Mouse (Mus musculus) neural tube, embryonic 14.5 days (tissue): ENCODE measurements around the gene Mcrip2. TPM values are rescaled to one million over a fixed set of nuclear protein-coding genes. Genes with fewer than 3 reads are reported as not detected.

Source experiments
- ATAC-seq: fragments of 200-750 bp; cut with Nextera tagmentation; 2 replicates; pipeline ENCODE4 v1.8.0; 2017; ENCODE audit warnings: low read depth, mild to moderate bottlenecking, moderate TSS enrichment, moderate library complexity
- H3K27ac ChIP-seq: fragments of 300-500 bp; sonication (generic); 2 replicates; pipeline ENCODE4 v1.5.1; 2014; ENCODE audit warnings: low read depth, mild to moderate bottlenecking, control low read depth, low read length, moderate library complexity, mixed read lengths
- H3K27me3 ChIP-seq: fragments of 300-500 bp; sonication (generic); 2 replicates; pipeline ENCODE4 v1.6.1; 2014; ENCODE audit warnings: low read length; ENCODE audit not compliant: control insufficient read depth, insufficient read depth
- H3K36me3 ChIP-seq: fragments of 300-500 bp; sonication (generic); 2 replicates; pipeline ENCODE4 v1.6.1; 2014; ENCODE audit warnings: low read length, mixed read lengths; ENCODE audit not compliant: control insufficient read depth, insufficient read depth
- H3K4me1 ChIP-seq: fragments of 300-500 bp; sonication (generic); 2 replicates; pipeline ENCODE4 v1.6.1; 2014; ENCODE audit warnings: low read length; ENCODE audit not compliant: control insufficient read depth, insufficient read depth
- H3K4me2 ChIP-seq: fragments of 300-500 bp; sonication (generic); 2 replicates; pipeline ENCODE4 v1.6.1; 2014; ENCODE audit warnings: mild to moderate bottlenecking, low read depth, low read length, control low read depth
- H3K4me3 ChIP-seq: fragments of 300-500 bp; sonication (generic); 2 replicates; pipeline ENCODE4 v1.5.1; 2014; ENCODE audit warnings: low read depth, low read length, control low read depth, mixed read lengths
- H3K9ac ChIP-seq: fragments of 300-500 bp; sonication (generic); replicated peaks from 2 replicates; pipeline ENCODE4 v1.6.1; 2014; ENCODE audit warnings: low read depth, mild to moderate bottlenecking, control low read depth, low read length, mixed read lengths
- H3K9me3 ChIP-seq: fragments of 300-500 bp; sonication (generic); 2 replicates; pipeline ENCODE4 v1.6.1; 2016; ENCODE audit warnings: low read length; ENCODE audit not compliant: control insufficient read depth
- WGBS: fragments of 180-500 bp; shearing (Covaris S2); extraction: QIAGEN DNeasy Blood & Tissue Kit; methylation state at CpG from one replicate; pipeline ENCODE4 v1.1.7; 2014; 5-methylcytosine and 5-hydroxymethylcytosine counted together
- polyA plus RNA-seq: library from polyadenylated mRNA; unstranded; fragments of >200 nt; fragmentation: Nextera tagmentation; extraction: Ambion mirVana; gene quantifications from 2 replicates; pipeline ENCODE4 v1.2.1, GENCODE M21; 2014

Mcrip2 gene
- polyA plus RNA-seq, 1 experiment from 2014 or later = 22.4 TPM

DNA sequence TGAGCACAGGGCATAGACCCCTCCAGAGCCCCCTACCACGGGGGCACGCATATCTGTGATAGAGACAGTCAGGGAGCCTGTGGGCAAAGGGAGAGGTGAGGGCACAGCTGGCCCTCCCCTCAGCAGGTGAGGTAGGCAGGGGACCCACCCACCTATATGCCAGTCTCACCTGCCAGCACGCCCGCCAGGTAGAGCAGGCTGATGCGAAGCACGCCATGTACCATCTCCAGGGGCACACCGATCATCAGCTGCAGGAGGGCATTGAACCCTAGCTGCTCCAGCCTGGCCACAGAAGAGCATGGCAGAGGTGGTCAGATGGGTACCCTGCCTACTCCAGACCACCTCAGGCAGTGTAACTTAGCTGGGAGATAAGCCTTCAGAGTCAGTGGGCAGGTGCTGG lies 33.3 kb downstream of the Mcrip2 start:
- ATAC-seq = no peak
- Histone ChIP-seq H3K4me1 (peaks cover 59% of the 10 kb centered on the region), H3K9me3 (no peaks in the 10 kb centered on the region), H3K36me3 (peaks cover 22% of the 10 kb centered on the region), H3K4me3 (0 out of 2 replicates have a peak overlapping the region, but pooled peaks have one; percentile 9), H3K9ac (no peak overlapping the region), H3K27me3 (no peaks in the 10 kb centered on the region), H3K27ac (no peak overlapping the region), H3K4me2 (peak overlapping the region; percentile 90)
- 95% methylated on average over 7 of the region's 7 CpGs for WGBS

DNA sequence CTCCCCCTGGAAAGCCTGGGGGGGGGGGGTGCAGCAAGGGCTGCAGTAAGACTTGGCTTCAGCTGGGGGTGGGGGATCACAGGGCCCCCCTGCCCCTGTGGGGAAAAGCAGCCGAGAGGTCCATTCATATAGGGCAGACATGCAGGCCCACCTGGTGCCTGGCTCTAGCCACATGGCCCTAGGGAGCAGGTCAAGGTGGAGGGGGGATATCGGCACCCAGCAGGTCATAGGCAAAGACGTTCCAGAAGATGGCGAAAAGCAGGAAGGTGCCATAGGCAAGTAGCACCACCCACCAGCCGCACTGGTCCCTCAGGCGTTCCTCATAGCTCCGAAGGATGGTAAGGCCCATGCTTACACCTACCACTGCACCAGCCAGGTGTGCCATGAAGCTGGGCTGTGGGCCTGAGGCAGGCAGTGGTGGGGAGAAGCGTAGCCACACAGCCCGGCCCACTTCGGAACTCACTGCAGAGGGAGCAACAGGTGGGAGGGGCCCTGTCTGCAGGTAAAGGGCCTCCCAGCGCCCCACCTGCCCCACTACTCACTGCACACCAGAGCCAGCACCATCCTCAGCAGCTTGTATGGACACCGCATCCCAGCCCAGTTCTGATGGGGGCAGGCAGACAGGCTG lies 33.9 kb downstream of the Mcrip2 start:
- Histone ChIP-seq H3K4me2 (peak overlapping the region; percentile 90), H3K9me3 (no peaks in the 10 kb centered on the region), H3K4me3 (peak overlapping the region; percentile 82; the same call in 1 of the 2 replicates), H3K4me1 (peaks cover 64% of the 10 kb centered on the region), H3K27me3 (no peaks in the 10 kb centered on the region), H3K36me3 (peaks cover 20% of the 10 kb centered on the region), H3K9ac (peak overlapping the region; percentile 76), H3K27ac (no peak overlapping the region)
- 93% methylated on average over 12 of the region's 12 CpGs for WGBS
- no peak for ATAC-seq

DNA sequence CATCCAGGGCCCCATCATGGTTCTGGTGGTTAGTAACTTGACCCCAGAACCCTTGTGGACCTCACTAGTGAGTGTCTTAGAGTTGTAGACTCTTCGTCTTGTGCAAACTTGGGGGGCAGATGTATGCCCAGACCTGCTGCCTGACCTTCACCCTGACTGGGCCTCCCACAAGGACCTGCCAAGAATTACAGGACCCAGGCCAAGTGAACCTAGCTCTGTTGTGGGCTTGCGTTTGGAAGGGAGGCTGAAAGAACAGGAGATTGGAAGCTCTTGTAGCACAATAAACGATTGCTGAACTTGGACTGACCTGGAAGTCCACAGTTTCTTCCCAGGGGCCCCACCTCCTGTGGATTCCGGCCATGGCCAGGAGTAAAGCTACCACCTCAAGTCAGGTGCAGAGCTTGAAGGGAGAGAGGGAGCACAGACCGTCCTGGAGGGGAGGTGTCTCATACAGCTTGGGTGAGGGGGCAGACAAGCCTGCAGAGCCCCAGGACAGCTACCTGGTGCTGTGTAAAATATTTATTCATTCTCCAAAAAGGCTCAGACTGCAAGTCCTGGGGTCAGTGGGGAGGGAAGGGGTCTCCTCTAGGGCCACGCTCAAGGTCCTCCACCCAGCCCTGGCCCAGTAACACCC lies 34.5 kb downstream of the Mcrip2 start:
- peaks cover 69% of the 10 kb centered on the region for H3K4me1 ChIP-seq
- H3K9me3 ChIP-seq = no peaks in the 10 kb centered on the region
- WGBS = 59% methylated on average over 6 of the region's 6 CpGs
- no peaks in the 10 kb centered on the region for H3K27me3 ChIP-seq
- peak overlapping the region; percentile 93; the same call in 1 of the 2 replicates for H3K27ac ChIP-seq
- H3K4me3 ChIP-seq = peak overlapping the region; percentile 82
- peaks cover 16% of the 10 kb centered on the region for H3K36me3 ChIP-seq
- peak overlapping the region; percentile 90 for H3K4me2 ChIP-seq
- peak overlapping the region; percentile 76 for H3K9ac ChIP-seq
- ATAC-seq = no peak

DNA sequence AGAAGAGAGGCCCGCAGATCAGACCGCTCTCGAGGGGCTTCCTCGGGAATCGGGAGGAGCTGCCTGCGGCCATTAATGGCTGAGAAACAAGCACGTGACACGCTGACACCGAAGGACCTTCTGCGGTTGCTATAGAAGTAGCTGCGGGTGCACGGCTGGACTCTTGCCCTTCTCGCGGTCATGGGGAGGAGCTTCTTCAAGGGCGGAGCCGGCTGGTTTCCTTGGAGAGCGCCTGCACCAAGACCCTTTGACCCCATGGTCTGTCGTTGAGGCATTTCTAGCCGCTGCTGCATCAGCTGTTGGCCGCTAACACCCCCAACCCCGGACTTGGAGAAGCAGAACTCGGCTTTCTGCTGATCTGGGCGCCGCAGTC lies 35.3 kb downstream of the Mcrip2 start, which contains the start of gene Stub1:
TSS of gene Stub1 (minus strand) at position 114 of the 373 bp plus-strand sequence.
- peak within 1 kb of the TSS; percentile 82 for H3K4me3 ChIP-seq
- peak within 1 kb of the TSS; percentile 93 for H3K27ac ChIP-seq
- peaks cover 71% of the 10 kb centered on the region for H3K4me1 ChIP-seq
- peak within 1 kb of the TSS; percentile 90 for H3K4me2 ChIP-seq
- H3K36me3 ChIP-seq = peaks cover 16% of the 10 kb centered on the region
- peak; percentile 57 for ATAC-seq
- WGBS = under 1% methylated on average over 24 of the region's 24 CpGs
- no peaks in the 10 kb centered on the region for H3K9me3 ChIP-seq
- H3K27me3 ChIP-seq = no peaks in the 10 kb centered on the region
- peak within 1 kb of the TSS; percentile 76 for H3K9ac ChIP-seq

DNA sequence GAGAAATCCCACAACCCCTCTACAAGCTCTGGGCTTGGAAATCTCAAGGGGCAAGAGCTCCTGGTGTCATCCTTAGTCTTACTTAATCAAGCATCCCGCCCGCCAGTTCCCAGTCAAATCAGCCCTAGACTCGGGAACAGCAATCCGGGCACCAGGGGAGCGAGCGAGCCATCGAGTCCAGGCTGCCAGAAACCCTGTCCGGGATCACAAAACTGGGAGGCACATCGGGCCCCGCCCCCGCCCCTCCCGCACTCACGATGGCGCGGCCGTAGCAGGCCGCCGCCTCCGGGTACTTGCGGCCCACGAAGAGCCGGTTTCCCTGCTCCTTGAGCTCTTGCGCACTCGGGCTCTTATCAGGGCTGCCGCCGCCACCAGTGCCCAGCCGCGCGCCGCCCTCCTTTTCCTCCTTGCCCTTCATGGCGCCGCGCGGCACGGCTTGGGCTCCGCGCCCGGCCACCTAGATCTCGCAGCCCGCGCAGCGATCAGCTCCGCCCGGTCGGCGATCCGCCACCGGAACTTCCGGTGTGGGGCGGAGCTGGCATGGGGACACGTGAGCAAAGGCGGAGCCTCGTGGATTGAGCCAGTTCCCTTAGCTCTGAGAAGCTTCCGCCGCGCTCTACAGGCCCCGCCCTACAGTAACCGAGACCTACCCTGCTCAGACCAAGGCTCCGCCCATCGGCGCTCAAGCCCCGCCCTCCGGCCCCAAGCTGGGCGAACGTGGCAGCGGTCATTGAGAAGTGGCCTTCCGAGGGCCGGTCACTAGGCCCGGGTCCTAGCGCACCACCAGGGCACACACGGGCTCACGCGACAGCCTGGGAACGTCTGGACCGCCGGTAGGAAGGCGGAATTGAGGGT lies 35.9 kb downstream of the Mcrip2 start:
- WGBS = under 1% methylated on average over 67 of the region's 77 CpGs
- Histone ChIP-seq H3K4me2 (peak overlapping the region; percentile 90), H3K4me3 (peak overlapping the region; percentile 82), H3K27me3 (no peaks in the 10 kb centered on the region), H3K36me3 (peaks cover 17% of the 10 kb centered on the region), H3K9ac (peak overlapping the region; percentile 76), H3K4me1 (peaks cover 77% of the 10 kb centered on the region), H3K9me3 (no peaks in the 10 kb centered on the region), H3K27ac (peak overlapping the region; percentile 93)
- peak; percentile 90 for ATAC-seq

DNA sequence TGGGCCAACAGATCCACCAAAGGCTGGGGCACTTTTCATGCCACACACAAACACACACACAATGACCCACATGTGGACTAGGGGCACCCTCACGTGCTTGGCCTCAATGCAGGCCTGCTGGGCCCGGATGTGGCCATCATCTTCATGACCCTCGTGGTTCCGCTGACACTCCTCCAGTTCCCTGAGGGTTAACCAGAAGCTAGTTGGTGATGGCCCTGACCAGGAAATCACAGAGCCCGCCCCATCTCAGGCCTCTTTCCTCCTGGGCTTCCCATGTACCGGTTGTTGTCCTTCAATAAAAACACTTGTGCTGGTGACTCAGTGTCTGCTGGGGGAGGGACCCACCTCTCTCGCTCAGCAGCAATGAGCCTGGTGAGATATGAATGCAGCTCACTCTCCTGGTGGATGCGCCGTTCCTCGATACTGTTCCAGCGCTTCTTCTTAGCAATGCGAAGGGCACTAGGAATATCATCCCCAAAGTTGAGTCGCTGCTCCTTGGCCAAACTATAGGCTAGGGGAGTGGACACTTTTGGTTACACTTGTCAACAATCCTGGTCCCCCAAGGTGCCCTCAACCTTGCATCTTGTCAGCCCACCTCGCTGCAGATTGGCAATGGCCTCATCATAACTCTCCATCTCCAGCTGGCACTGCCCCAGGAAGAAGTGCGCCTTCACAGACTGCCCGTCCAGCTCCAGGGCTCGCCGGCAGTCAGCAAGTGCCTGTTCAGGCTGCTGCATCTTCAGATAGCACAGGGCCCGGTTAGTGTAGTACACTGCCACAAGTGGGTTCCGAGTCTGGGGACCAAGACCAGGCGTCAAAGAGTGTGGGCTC lies 36.9 kb downstream of the Mcrip2 start:
- ATAC-seq = no peak
- no peaks in the 10 kb centered on the region for H3K27me3 ChIP-seq
- no peaks in the 10 kb centered on the region for H3K9me3 ChIP-seq
- H3K4me3 ChIP-seq = peak overlapping the region; percentile 82
- no peak overlapping the region for H3K27ac ChIP-seq
- H3K9ac ChIP-seq = peak overlapping the region; percentile 76
- H3K36me3 ChIP-seq = peaks cover 20% of the 10 kb centered on the region
- H3K4me2 ChIP-seq = peak overlapping the region; percentile 90
- H3K4me1 ChIP-seq = peaks cover 71% of the 10 kb centered on the region
- 66% methylated on average over 21 of the region's 21 CpGs for WGBS

DNA sequence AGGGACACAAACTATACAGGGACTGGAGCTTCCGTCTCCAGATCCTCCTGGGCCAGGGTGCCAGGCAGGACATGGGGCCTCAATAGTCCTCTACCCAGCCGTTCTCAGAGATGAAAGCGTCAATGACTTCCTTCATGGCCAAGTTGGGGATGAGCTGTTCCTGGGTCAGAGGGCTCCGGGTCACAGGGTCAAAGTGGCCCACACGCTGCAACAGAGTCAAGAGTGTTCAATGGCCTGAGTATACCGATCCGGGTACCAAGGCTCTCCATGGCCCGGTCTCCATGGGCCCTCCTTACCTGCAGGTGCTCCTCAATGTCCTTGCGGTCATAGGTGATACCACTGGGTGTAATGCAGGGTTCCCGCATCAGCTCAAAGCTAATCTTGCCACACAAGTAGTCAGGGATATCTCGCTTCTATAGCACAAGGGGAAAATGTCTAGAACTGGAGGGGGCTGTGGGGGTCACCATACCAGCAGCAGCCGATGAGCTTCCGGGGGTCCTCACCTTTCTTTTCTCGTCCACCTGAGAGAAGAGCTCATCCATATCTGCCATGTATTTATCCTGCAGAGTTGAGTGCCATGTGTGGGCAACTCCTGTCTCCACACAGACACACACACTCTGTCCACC lies 37.6 kb downstream of the Mcrip2 start:
- ATAC-seq = no peak
- 89% methylated on average over 14 of the region's 14 CpGs for WGBS
- H3K4me1 ChIP-seq = peaks cover 63% of the 10 kb centered on the region
- peaks cover 20% of the 10 kb centered on the region for H3K36me3 ChIP-seq
- H3K9ac ChIP-seq = no peak overlapping the region
- peak overlapping the region; percentile 90; the same call in 1 of the 2 replicates for H3K4me2 ChIP-seq
- H3K4me3 ChIP-seq = no peak overlapping the region
- no peaks in the 10 kb centered on the region for H3K9me3 ChIP-seq
- H3K27ac ChIP-seq = no peak overlapping the region
- H3K27me3 ChIP-seq = no peaks in the 10 kb centered on the region

DNA sequence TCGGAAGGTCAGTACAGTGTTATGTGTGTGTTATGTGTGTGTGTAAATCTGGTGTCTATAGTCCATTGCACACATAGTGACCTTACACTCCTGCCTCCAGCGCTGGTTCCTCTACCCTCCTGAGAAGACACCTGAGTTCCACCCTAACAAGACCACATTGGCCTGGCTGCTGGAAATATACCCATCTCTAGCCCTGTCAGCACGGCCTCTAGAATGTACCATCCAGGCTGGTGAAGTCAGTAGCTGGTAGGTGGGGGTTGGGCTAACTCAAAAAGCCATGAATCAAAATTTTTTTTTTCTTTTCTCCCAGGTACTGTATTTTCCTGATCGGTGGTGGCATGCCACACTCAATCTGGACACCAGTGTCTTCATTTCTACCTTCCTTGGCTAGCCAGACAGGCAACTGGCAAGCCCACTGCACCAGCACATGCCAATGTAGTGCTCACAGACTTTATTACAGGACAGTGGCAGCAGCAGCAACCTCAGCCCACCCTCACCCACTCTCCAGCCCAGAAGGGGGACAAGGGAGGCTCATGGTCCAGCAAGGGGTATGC lies 38.3 kb downstream of the Mcrip2 start:
- H3K9me3 ChIP-seq = no peaks in the 10 kb centered on the region
- no peak for ATAC-seq
- WGBS = 91% methylated on average over 4 of the region's 4 CpGs
- peak overlapping the region; percentile 96 for H3K4me2 ChIP-seq
- H3K9ac ChIP-seq = no peak overlapping the region
- H3K36me3 ChIP-seq = peaks cover 20% of the 10 kb centered on the region
- no peaks in the 10 kb centered on the region for H3K27me3 ChIP-seq
- H3K27ac ChIP-seq = no peak overlapping the region
- peaks cover 59% of the 10 kb centered on the region for H3K4me1 ChIP-seq
- H3K4me3 ChIP-seq = peak overlapping the region; percentile 59; the same call in 1 of the 2 replicates
